Mouse (Mus musculus) lung, adult 10 weeks (tissue): ENCODE results near the gene Srrd. TPM values are rescaled to one million over a fixed set of nuclear protein-coding genes. Genes with fewer than 3 reads are reported as not detected.

ENCODE experiments used
- polyA plus RNA-seq: library from polyadenylated mRNA; stranded (reverse); fragments of 350-450 nt; fragmentation: Illumina TruSeq; extraction: RNeasy Lipid Tissue Mini Kit (QIAGEN cat#74804); gene quantifications from one replicate; pipeline ENCODE4 v1.2.3, GENCODE M21; 2014; ENCODE audit warnings: low read depth, low replicate concordance; ENCODE audit not compliant: insufficient read depth

The Srrd gene
- polyA plus RNA-seq = 12.8 TPM

DNA sequence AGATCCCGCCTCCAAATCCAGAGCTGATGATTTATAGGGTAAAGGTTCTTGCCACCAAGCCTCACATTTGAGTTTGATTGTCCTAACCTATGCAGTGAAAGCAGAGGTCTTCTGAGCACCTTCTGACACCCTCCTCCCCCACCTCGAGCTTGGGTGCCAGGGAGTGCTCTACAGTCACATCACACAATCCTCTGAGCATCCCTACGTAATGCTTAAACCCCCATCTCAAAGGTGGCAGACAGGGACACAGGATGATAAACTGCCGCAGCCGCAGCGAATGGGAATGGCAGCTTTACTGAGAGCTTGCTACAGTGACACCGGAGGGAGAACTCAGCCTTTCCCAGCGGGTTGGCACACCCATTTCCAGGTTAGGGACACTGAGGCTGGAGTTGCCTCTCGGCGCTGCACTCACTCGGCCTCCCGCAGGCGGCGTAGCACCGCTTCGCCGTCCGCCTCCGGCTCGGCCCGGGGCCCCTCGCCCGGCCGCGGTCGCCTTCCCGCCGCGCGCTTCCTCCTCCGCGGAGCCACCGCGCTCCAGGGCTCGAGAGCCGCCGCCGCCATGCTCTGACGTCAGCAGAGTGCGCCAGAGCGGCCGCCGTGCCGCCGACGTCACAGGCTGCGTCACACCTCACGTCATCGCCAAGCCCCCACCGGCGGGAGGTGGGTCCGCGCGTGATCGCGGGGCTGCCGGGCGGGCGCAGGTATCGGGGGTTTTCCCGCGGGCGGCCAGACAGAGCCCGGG is at the start of gene Srrd, which contains the start of gene Hps4:
Gene Srrd (minus strand): TSS at position 578 of the 742 bp plus-strand sequence.
Gene Hps4 (plus strand): TSS at position 621 of the 742 bp plus-strand sequence.

DNA sequence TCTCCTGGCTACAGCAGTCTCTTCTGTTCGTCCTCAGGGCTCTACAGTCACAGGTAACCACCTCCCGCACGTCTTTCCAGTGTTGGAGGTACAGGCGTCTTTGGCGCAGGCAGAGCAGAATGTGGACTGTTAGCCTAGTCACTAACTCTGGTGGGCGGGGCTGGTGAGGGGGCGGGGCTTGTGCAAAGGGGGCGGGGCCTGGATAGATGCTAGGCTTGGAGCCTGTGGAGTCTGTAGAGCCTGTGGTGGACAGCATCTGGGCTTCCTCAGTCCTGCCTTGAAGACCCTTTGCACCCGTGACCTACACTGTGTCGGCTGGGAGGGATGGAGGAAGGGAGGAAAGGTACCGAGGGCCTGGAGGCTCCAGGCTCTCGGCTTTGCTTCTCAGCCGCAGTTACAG is 13.1 kb upstream of the Srrd start, which contains the start of gene Gm6583:
Gene Gm6583 (minus strand): TSS at position 124 of the 400 bp plus-strand sequence.

GRCm38 (mm10) chr5:112325546-112326445 is 17.0 kb downstream of the Srrd start, which contains the start of gene Tfip11:
Tfip11 (plus strand) TSS chr5:112326358.

Other genes starting within 250 kb of the Srrd start
- gene Cryba4, start 90.5 kb downstream of the Srrd start, polyA plus RNA-seq = 1.2 TPM
- 0.59 TPM for gene Crybb1, start 87.2 kb downstream of the Srrd start, polyA plus RNA-seq
- 68.1 TPM for gene Tpst2, start 66.3 kb downstream of the Srrd start, polyA plus RNA-seq
- gene Tfip11, start 16.7 kb downstream of the Srrd start, polyA plus RNA-seq = 10.8 TPM
- 9.4 TPM for gene Hps4, start within 50 bp of the Srrd start, polyA plus RNA-seq
- 0.10 TPM for gene Gm6583, start 13.0 kb upstream of the Srrd start, polyA plus RNA-seq
- gene Asphd2, start 51.8 kb upstream of the Srrd start, polyA plus RNA-seq = 0.42 TPM
- not detected for gene Gm6588, start 106.4 kb upstream of the Srrd start, polyA plus RNA-seq
- gene Sez6l, start 234.1 kb upstream of the Srrd start, polyA plus RNA-seq = 0.11 TPM